Mouse (Mus musculus) heart, adult 2 months (tissue): ENCODE measurements at regions not wholly inside any gene's neighbourhood (a gene's known extent, or its start where the extent isn't known, plus 50 kb on each side); places are given as distances from the start of the nearest gene placed in this dataset.

Experiments
- CTCF ChIP-seq: fragments of 200-600 bp; IDR thresholded peaks from 2 replicates; pipeline ENCODE4 v1.8.1; 2022; ENCODE audit warnings: antibody characterized with exemption, mild to moderate bottlenecking, moderate library complexity
- POLR2A ChIP-seq: fragments of 200-500 bp; IDR thresholded peaks from 2 replicates; pipeline ENCODE4 v1.6.1; 2011; ENCODE audit warnings: mild to moderate bottlenecking, low read depth, low read length, control low read depth; ENCODE audit not compliant: insufficient read depth

DNA sequence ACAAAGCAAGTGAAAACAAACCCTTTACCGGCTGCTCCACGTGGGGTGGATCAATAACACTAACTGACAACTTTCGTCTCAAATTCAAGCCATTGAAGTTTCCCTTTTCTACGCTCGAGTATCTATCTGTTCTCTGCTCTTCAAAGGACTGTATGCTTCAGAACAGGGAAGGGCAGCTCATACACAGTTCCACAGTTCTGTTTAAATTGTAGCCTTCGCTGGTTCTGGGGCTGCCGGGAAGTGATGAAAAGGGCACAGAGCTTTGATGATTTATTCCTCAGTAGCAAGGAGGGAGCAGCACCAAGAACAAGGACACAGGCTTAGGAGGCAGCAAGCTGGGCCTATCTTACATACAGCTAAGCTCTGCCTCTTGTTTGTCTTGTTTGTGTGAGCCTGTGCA lies 532.6 kb downstream of the Prim2 start:
- TF ChIP-seq CTCF (no peak), POLR2A (no peak)
